Mouse (Mus musculus): ENCODE results near the gene Tsg101. TPM values are rescaled to one million over a fixed set of nuclear protein-coding genes. Genes with fewer than 3 reads are reported as not detected.

Tsg101 gene
- polyA plus RNA-seq, 1 experiment from 2014 or later, result 198 TPM

DNA sequence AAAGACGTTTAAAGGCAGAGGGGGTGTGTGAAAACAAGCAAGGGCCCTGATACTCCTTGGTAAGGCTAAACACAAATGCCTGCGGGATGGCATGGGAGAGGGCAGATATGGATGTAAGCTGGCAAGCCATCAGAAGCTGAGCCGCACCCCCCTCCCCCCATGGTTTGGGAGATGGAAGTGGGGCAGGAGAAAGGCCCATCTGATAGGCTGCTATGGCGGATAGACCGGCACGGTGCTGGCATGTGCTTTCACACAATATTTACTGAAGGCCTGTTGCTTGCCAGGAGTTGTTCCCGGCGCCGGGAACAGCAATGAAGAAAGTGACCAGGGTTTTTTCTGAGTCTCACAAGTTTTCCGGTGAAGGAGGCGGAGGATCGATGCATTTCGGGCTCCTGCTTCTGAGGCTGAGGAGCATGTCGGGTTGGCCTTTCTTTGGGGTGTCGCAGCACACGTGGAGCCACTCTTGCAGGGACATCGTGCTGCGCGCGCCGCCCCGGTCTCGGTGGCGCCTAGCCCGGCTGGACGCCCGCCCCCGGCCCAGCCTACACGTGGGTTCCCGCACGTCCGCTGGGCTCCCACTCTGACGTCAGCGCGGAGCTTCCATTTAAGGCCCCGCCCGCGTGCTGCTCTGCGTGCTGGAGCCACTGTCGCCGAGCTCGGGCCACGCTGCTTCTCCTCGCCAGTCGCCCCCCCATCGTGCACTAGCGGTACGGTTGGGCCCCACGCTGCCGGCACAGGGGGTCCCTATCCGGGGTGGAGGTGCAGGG, 74.4 kb downstream of the Tsg101 start:
- Histone ChIP-seq H3K9me3 (no peaks in the 10 kb centered on the region), H3K36me3 (peaks cover 29% of the 10 kb centered on the region), H3K4me1 (peaks cover 23% of the 10 kb centered on the region), H3K4me2 (peak overlapping the region; percentile 88), H3K27ac (peak overlapping the region; percentile 98), H3K9ac (peak overlapping the region; percentile 96), H3K27me3 (peaks cover 8% of the 10 kb centered on the region; the same call in 1 of the 2 replicates), H3K4me3 (peak overlapping the region; percentile 83)
- WGBS, result under 1% methylated on average over 51 of the region's 51 CpGs
- ATAC-seq (ENCODE audit: insufficient number of reproducible peaks, insufficient read depth, low FRiP score, low TSS enrichment, low read depth), result peak; percentile 90

- H3K4me3 ChIP-seq, result no peak overlapping the region
- WGBS, result 82% methylated on average over 4 of the region's 4 CpGs
- H3K4me2 ChIP-seq, result no peak overlapping the region
- ATAC-seq (ENCODE audit: insufficient number of reproducible peaks, insufficient read depth, low FRiP score, low TSS enrichment, low read depth), result no peak
- H3K9me3 ChIP-seq, result no peaks in the 10 kb centered on the region
- H3K4me1 ChIP-seq, result peaks cover 34% of the 10 kb centered on the region
- peaks cover 10% of the 10 kb centered on the region for H3K36me3 ChIP-seq
- no peak overlapping the region for H3K27ac ChIP-seq
- no peak overlapping the region for H3K9ac ChIP-seq
- H3K27me3 ChIP-seq, result peaks cover 8% of the 10 kb centered on the region; the same call in 1 of the 2 replicates
Observed at GRCm38 (mm10) chr7:46843576-46843975, 76.2 kb downstream of the Tsg101 start.

- Histone ChIP-seq H3K36me3 (no peaks in the 10 kb centered on the region), H3K4me2 (no peak overlapping the region), H3K27me3 (peaks cover 8% of the 10 kb centered on the region; the same call in 1 of the 2 replicates), H3K27ac (no peak overlapping the region), H3K4me1 (peaks cover 39% of the 10 kb centered on the region), H3K4me3 (no peak overlapping the region), H3K9me3 (no peaks in the 10 kb centered on the region), H3K9ac (no peak overlapping the region)
- no peak for ATAC-seq (ENCODE audit: insufficient number of reproducible peaks, insufficient read depth, low FRiP score, low TSS enrichment, low read depth)
- WGBS, result 28% methylated on average over 5 of the region's 5 CpGs
Observed at GRCm38 (mm10) chr7:46842278-46842677, 77.5 kb downstream of the Tsg101 start.

DNA sequence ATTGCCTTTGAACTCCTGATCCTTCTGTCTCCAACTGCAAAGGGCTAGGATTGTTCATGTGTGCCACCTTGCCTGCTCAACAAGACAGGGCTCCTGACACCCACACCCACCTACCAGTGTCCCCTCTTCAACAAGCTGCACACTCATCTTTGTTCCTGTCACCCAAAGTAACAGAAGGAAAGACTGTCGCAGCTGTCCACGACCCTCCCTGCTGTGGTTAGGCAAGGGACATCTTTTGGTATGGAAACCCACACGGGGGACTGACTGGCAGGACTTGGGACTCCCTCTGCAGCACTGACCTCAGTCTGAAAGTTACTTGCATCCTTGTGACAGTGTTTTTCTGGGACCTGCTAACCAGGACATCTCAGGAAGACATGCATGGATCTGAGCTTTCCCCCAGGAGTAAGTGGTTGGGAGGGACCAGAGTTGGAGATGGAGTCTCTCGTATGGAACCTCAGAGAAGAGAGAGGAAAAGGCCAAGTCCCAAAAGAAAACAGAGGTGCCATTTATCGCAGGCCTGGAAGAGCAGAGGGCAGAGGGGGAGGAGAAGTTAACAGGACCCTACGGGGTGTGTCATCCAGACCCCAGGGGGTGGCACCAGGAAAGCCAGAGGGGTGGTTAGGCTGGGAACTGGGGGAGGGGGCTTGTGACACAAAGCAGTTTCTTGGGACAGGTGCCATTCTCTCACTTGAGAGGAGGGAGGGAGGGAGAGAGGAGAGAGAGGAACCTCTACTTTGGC, 78.8 kb downstream of the Tsg101 start, which contains the start of gene Ldha:
Gene Ldha, plus strand, starts transcription at position 689 of the 739 bp plus-strand sequence.
- H3K36me3 ChIP-seq, result no peaks in the 10 kb centered on the region
- H3K9me3 ChIP-seq, result no peaks in the 10 kb centered on the region
- no peak within 1 kb of the TSS for H3K4me3 ChIP-seq
- H3K27me3 ChIP-seq, result peaks cover 8% of the 10 kb centered on the region; the same call in 1 of the 2 replicates
- no peak within 1 kb of the TSS for H3K4me2 ChIP-seq
- H3K9ac ChIP-seq, result no peak within 1 kb of the TSS
- 28% methylated on average over 6 of the region's 6 CpGs for WGBS
- no peak within 1 kb of the TSS for H3K27ac ChIP-seq
- peaks cover 33% of the 10 kb centered on the region for H3K4me1 ChIP-seq
- ATAC-seq (ENCODE audit: insufficient number of reproducible peaks, insufficient read depth, low FRiP score, low TSS enrichment, low read depth), result no peak

DNA sequence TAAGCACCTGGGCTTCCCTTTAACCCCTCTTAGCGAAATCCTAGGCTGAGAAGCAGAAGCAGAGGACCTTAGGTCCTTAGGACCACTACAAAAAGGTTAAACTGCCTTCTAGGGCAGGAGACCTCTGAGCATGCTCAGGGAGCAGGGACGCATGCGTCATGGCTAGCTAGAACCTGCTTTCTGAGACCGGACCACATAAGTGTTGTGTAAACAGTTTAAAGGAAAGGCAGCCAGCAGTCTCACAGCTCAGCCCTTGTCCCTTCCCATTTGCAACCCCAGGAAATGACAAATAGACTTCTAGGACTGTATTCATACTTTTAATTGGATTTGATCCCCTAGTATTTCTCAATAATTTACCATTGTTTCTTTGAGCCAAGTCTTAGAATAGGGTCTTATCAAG, 79.4 kb downstream of the Tsg101 start:
- H3K27ac ChIP-seq, result no peak overlapping the region
- H3K27me3 ChIP-seq, result peaks cover 8% of the 10 kb centered on the region; the same call in 1 of the 2 replicates
- H3K4me2 ChIP-seq, result no peak overlapping the region
- WGBS, result 49% methylated on average over 4 of the region's 4 CpGs
- no peaks in the 10 kb centered on the region for H3K36me3 ChIP-seq
- H3K4me3 ChIP-seq, result no peak overlapping the region
- ATAC-seq (ENCODE audit: insufficient number of reproducible peaks, insufficient read depth, low FRiP score, low TSS enrichment, low read depth), result no peak
- no peak overlapping the region for H3K9ac ChIP-seq
- peaks cover 33% of the 10 kb centered on the region for H3K4me1 ChIP-seq
- no peaks in the 10 kb centered on the region for H3K9me3 ChIP-seq

DNA sequence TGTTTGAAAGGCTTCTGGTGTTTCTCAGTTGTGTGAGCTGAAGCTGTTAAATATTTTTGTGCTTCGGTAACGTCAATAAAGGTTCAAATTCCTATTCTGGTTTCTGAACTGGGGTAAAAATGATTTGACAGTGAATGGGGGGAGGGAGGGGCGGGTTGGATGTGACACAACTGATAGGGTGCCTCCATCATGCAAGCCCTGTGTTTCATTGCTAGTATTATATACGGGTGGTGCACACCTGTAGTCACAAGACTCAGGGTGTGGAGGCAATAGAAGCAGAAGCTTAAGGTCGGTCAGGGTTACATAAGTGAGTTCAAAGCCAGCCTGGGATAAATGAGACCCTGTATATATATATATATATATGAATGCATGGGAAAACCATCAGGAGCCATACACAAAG, 79.9 kb downstream of the Tsg101 start:
- H3K4me2 ChIP-seq, result no peak overlapping the region
- peaks cover 29% of the 10 kb centered on the region for H3K4me1 ChIP-seq
- peaks cover 8% of the 10 kb centered on the region; the same call in 1 of the 2 replicates for H3K27me3 ChIP-seq
- no peak overlapping the region for H3K9ac ChIP-seq
- 73% methylated on average over 5 of the region's 5 CpGs for WGBS
- no peaks in the 10 kb centered on the region for H3K36me3 ChIP-seq
- H3K27ac ChIP-seq, result no peak overlapping the region
- H3K4me3 ChIP-seq, result no peak overlapping the region
- H3K9me3 ChIP-seq, result no peaks in the 10 kb centered on the region
- no peak for ATAC-seq (ENCODE audit: insufficient number of reproducible peaks, insufficient read depth, low FRiP score, low TSS enrichment, low read depth)

- H3K4me2 ChIP-seq, result peak overlapping the region; percentile 49
- peaks cover 8% of the 10 kb centered on the region; the same call in 1 of the 2 replicates for H3K27me3 ChIP-seq
- H3K27ac ChIP-seq, result peak overlapping the region; percentile 88; the same call in 1 of the 2 replicates
- no peaks in the 10 kb centered on the region for H3K9me3 ChIP-seq
- no peaks in the 10 kb centered on the region for H3K36me3 ChIP-seq
- no peak for ATAC-seq (ENCODE audit: insufficient number of reproducible peaks, insufficient read depth, low FRiP score, low TSS enrichment, low read depth)
- H3K4me3 ChIP-seq, result no peak overlapping the region
- 0 out of 2 replicates have a peak overlapping the region, but pooled peaks have one; percentile 11 for H3K9ac ChIP-seq
- peaks cover 25% of the 10 kb centered on the region for H3K4me1 ChIP-seq
- 29% methylated on average over 7 of the region's 7 CpGs for WGBS
Observed at GRCm38 (mm10) chr7:46839446-46839845, 80.3 kb downstream of the Tsg101 start.

Other genes starting within 250 kb of the Tsg101 start
- 0.25 and 0.34 TPM in 2 replicates for gene Tph1, start 247.4 kb downstream of the Tsg101 start, polyA plus RNA-seq (2015; fragmentation: Nextera tagmentation; extraction: Ambion mirVana)
- 33.3 and 35.8 TPM in 2 replicates for gene Saal1, start 209.3 kb downstream of the Tsg101 start, polyA plus RNA-seq (2015; fragmentation: Nextera tagmentation; extraction: Ambion mirVana)
- gene Saa3, start 204.3 kb downstream of the Tsg101 start, polyA plus RNA-seq (2015; fragmentation: Nextera tagmentation; extraction: Ambion mirVana), result 0.11 and 0.13 TPM in 2 replicates
- gene Saa4, start 187.4 kb downstream of the Tsg101 start, polyA plus RNA-seq (2015; fragmentation: Nextera tagmentation; extraction: Ambion mirVana), result 0.21 TPM in 1 of 2 replicates, not detected in the other
- 0.78 TPM in 1 of 2 replicates, not detected in the other for gene Saa1, start 177.0 kb downstream of the Tsg101 start, polyA plus RNA-seq (2015; fragmentation: Nextera tagmentation; extraction: Ambion mirVana)
- gene Saa2, start 168.2 kb downstream of the Tsg101 start, polyA plus RNA-seq (2015; fragmentation: Nextera tagmentation; extraction: Ambion mirVana), result not detected in 2 replicates
- gene Hps5, start 123.9 kb downstream of the Tsg101 start, polyA plus RNA-seq (2015; fragmentation: Nextera tagmentation; extraction: Ambion mirVana), result 25.0 and 25.7 TPM in 2 replicates
- gene Gtf2h1, start 123.9 kb downstream of the Tsg101 start, polyA plus RNA-seq (2015; fragmentation: Nextera tagmentation; extraction: Ambion mirVana), result 50.8 and 53.6 TPM in 2 replicates
- gene Ldha, start 78.5 kb downstream of the Tsg101 start, polyA plus RNA-seq (2015; fragmentation: Nextera tagmentation; extraction: Ambion mirVana), result 1,326 and 1,347 TPM in 2 replicates
- gene Ldhc, start 58.8 kb downstream of the Tsg101 start, polyA plus RNA-seq (2015; fragmentation: Nextera tagmentation; extraction: Ambion mirVana), result not detected in 2 replicates
- 10.3 and 11.2 TPM in 2 replicates for gene Uevld, start 38.6 kb upstream of the Tsg101 start, polyA plus RNA-seq (2015; fragmentation: Nextera tagmentation; extraction: Ambion mirVana)
- gene Gm9999, start 63.6 kb upstream of the Tsg101 start, polyA plus RNA-seq (2015; fragmentation: Nextera tagmentation; extraction: Ambion mirVana), result not detected in 2 replicates
- gene Spty2d1, start 88.4 kb upstream of the Tsg101 start, polyA plus RNA-seq (2015; fragmentation: Nextera tagmentation; extraction: Ambion mirVana), result 18.8 and 20.0 TPM in 2 replicates
- 17.4 and 18.9 TPM in 2 replicates for gene Tmem86a, start 130.6 kb upstream of the Tsg101 start, polyA plus RNA-seq (2015; fragmentation: Nextera tagmentation; extraction: Ambion mirVana)
- 0.61 and 1.5 TPM in 2 replicates for gene Ptpn5, start 213.7 kb upstream of the Tsg101 start, polyA plus RNA-seq (2015; fragmentation: Nextera tagmentation; extraction: Ambion mirVana)

Data from embryonic facial prominence, embryonic 13.5 days (tissue).